Mouse (Mus musculus) A20 (cell line): Measurements from ENCODE around the gene Pla2g1b.
"Not testable (repeated sequence)": the region's sequence is repeated elsewhere in the genome, so short reads cannot be mapped to it uniquely, and the experiment has no call there.

ENCODE experiments used
- DNase-seq: peaks from one replicate; pipeline ENCODE4 v3.0.0-alpha.2; 2011; ENCODE audit warnings: low read depth, low spot score

The Pla2g1b gene

DNA sequence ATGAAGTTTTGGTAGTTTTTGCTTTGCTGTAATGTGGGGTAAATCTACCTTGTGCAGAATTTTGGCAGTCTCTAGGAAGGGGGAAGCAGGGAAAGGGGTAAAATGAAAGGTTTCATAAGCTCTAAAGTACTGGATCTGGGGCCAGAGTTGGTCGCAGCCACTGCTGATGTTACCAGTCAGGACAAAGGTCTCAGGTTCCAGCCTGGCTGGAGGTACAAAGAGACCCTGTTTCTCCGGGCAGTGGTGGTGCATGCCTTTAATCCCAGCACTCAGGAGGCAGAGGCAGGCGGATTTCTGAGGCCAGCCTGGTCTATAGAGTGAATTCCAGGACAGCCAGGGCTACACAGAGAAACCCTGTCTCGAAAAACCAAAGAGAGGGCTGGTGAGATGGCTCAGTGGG is 39.6 kb downstream of the Pla2g1b start:
- DNase-seq, result not testable (repeated sequence)

DNA sequence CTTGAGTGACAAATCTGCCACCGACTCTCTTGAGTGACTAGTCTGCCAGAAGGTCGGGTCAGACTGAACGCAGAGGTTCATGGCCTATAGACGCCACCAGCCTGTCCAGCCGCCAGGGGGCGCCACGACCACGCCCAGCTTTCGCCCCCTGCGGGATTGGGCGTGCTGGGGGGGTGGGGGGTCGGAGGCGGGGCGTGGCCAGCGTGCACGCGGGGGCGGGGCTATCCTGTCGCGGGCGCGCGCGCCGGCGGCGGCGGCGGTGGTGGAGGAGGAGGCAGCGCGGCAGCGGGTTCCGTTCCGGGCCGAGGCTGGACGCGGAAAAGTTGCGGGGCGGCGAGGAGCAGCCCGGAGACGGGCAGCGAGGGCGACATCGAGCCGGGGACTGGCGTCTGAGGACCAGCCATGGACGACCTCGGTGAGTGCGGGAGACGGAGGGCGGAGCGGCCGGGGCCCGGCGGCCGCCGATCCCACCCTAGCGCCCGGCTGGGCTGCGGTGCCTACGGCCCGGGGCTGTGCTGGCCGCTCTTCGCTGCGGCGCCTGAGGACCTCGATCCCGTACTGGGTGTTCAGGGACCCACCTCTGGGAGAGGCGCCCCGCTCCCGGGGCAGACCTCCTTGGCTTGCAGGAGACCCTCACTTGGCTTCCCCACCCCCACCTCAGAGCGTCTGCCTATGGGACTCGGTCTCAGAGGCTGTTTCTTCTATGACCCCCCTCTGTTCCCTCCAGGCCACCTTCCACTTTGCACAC is 40.6 kb downstream of the Pla2g1b start, which contains the start of gene Pxn:
Pxn (plus strand) TSS at position 223 of the 748 bp plus-strand sequence.
- peak; percentile 89 for DNase-seq

DNA sequence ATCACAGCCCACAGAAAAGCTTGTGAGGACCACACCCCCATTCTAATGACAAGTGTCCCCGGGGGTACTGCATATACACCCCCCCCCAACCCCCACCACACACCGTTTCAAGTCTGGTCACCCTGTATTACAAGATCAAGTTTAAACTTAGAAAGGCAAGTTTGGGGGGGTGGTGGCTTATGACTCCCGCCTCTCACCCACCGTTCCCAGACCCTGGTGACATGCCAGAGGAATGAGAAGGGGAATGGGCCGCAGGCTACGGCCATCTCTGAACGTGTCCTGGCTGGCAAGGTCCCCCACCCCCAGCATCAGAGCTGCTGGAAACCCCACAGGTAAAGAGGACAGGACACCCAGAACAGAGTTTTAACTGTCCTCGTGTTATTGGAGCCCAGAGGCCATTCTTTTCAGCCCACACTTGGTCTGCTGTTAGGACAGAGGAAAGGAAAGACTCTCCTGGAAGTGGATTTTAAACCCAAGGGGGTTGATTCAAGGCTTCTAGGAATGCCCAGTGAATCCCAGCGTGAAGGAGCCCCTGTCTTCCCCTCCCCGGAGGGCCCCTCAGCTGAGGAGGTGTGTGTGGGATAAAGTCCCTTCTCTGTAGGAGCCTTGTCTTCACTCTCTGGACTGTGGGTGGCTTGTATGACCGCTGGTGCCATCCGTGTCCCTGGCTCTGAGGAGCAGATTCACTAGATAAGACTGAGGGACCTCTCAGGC is 41.4 kb downstream of the Pla2g1b start:
- DNase-seq, result no peak

DNA sequence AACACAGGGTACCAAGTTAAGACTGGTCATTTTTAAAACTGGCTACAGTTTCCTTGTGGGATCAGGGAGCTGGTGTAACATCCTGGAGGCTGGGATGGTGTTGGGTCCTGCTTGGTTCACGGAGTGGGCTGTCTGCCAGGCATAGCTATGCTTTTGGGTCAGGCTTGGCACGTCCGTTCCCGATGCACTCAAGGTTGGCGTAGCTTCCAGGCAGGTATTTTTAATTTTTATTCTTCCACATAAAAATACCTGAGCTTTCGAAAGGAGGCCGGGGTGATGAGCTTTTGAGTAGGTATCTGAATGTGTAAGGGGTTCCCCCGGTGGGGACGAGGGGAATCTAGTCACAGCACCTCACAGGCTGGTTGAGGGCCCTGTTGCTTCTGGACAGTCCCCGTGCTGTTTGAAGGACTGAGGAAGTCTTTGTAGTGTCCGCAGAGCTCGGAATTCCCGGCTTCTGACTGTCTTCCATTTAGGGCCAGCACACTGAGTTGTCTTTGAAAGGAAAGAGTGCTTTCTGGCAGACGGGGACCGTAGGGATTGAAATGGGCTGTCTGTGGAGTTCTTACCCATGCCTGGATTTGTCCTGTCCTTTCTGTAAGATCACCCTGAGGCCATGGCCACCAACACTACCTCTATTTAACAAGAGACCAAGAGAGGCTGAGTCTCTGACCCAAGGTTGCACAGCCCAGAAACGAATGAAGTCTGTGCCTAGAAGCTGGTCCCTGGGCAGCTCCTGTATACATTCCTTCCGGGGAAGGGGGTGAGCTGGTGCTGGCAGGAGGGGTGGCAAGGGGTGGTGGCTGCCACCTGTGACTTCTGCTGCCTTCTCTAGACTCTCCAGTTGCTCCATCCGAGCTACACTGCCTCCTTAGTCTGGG is 42.2 kb downstream of the Pla2g1b start:
- DNase-seq, result no peak

DNA sequence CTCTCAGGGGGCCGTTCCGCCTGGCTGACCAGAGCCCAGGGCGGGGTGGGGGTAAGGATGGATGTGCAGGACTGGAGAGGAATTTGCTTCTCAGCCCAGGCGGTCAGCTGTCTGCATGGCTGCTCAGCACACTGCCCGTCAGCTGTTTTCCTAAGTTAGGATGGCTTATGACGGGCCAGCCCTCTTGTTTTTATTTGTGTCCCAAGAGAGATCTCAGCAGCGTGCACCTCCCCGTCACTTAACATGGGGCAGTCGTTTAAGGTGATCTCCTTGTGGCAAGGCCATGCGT is 42.7 kb downstream of the Pla2g1b start:
- DNase-seq, result no peak

DNA sequence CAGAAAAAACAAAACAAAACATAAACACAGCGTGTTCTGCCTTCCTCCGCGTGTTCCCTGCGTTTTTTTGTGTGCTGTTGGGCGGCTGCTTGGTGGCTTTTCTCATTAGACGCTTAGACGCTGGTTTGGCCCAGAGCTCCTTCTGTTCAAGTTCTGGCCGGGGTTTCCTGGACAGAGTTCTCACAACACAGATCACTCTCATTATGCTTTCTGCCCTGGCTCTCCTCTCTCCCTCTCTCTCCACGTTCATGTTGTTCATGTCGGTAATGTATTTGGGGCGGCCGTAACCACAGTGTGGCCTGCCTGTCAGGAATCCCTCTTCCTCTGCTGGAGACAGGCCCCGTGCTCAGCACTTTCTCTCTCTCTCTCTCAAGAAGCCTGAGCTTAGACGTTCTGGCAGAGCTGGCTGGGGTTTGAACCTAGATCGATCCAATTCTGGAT is 43.3 kb downstream of the Pla2g1b start:
- no peak for DNase-seq

DNA sequence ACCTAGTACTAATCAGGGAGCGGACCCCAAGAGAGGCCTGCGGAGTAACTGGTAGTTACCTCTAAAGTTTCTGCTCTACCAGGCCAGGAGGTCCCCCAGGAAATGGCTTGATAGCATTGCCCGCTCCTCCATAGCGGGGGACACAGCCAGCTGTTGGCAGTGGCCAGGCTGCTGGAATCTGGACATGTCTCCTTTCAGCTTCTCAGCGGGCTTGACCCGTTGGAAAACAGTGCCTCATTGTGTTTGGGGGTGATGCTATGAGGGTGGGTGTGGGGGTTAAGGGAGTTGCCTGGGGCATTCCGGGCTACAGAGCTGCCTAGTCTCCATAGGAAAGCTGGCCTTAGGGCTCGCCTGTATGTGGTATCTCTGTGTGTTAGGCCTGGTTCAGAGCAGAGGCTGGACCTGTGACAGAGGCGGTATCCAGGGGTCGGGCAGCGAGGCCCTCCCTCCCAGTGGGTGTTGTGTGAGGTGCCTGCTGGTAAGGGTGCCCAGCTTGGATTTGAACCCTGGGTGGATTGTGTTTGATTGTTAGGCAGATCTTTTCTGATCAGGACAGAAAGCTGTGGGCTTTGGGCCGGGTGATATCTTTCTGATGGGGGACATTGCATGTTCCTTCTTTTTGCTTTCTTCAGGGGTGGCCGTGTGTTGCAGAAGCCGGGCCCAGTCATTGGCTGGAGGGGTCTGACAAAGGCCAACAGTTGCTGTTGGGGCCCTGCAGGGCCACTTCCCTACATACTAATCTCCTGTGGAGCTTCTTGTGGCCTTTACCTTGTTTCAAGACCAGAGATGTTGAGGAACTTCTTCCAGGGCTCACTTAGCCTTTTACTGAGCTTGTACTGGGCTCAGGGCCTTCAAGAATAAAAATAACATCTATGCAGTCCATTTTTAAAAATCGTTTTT is 44.0 kb downstream of the Pla2g1b start:
- no peak for DNase-seq

DNA sequence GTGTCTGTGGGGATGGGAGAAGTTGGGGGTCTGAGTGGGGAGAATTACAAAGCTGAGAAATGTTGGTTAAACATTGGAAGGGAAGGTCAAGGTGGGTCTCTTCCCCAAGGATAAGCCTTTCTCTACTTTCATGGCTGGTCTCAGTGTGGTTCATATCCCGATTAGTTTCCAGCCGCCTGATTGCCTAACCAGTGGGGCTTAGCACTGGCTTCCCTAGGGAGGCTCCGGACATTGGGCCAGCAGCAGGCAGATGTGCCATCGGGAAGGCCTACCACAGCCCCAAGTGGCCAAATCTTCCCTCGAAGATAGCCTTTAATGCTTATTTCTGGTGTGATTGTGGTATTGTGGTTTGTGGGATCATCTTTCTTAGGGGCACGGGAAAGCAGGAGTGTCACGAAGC is 46.3 kb downstream of the Pla2g1b start:
- no peak for DNase-seq

DNA sequence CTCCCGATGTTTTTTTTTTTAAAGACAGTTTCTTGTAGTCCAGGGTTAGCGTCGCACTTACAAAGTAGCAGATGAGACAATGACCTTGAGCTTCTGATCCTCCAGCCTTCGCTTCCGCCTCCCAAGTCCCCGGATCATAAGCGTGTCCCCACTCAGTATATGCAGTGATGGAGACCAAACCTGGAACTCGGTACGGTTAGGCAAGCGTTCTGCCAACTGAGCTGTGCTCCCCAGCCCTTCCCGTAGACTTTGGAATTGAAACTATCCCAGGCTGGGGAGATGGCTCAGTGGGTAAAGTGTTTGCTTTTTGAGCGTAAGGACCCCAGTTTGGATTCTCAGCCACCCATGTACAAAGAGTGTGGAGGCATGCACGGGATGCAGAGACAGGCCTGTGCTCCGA is 47.2 kb downstream of the Pla2g1b start:
- DNase-seq, result no peak

DNA sequence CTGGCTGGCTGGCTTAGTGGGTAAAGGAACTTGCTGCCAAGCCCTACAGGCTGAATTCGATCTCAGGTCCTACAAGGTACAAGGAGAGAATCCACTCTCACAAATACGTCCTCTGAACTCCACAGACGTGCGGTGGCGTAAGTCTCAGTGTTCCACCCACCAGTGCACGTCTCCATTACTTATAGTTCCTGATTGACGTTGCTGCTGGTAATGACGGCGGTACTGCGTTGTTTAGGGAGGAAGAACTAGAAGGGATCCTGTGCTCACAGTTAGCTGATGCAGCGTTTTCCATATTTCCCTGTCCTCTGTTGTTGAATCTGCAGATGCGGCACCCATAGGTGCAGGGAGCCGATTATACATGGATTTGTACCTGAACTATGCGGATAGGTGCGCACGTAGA is 47.7 kb downstream of the Pla2g1b start:
- DNase-seq, result no peak

DNA sequence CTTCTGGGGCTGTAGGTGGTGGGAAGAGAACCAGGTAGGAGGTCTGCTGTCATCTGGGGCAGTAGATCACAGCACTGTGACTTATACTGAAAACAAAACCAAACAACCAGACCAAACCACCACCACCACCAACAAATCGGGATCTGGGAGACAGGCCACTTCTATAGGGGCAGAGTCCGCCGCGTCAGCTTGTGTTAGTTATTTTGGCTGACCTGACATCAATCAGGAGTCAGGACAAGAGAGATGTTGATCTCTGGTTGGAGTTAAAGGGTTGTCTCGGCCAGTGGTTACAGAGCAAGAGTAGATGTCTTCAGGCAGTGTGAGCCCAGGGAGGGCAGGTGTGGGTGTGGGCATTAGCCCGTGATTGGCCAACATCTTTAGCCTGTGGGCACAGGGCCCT is 48.3 kb downstream of the Pla2g1b start:
- no peak for DNase-seq

DNA sequence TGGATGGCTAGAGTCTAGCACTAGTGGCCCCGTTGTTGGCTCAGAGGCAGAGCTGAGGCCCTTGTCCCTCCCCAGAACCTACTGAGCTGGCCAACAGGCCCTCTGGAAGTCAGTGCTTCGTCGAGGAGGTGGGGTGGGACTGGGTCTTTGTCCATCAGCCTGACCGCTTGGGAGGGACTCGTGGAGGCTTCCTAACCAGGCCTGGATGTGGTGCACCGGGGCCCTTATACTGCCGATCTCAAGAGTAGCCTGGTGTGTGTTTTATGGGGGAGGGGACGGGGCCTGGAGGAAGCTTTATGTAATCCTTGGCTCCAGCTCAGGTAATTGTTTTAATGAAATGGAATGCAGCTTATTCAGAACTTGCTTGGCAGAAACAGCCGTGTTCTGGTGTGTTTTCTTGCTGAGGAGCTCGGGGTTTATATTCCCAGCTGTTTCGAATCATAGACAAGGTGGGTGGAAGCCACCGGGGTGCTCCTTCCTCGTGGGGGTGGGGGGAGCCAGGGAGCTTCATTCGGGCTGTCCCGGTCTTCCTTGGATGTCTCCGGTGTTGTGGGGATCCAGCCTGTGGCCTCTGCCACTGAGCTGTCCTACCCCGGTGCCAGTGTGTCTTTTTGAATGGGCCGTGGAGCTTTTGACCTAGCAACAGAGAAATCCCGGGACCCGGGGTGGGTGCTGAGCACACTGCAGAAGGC is 49.0 kb downstream of the Pla2g1b start:
- DNase-seq, result no peak

DNA sequence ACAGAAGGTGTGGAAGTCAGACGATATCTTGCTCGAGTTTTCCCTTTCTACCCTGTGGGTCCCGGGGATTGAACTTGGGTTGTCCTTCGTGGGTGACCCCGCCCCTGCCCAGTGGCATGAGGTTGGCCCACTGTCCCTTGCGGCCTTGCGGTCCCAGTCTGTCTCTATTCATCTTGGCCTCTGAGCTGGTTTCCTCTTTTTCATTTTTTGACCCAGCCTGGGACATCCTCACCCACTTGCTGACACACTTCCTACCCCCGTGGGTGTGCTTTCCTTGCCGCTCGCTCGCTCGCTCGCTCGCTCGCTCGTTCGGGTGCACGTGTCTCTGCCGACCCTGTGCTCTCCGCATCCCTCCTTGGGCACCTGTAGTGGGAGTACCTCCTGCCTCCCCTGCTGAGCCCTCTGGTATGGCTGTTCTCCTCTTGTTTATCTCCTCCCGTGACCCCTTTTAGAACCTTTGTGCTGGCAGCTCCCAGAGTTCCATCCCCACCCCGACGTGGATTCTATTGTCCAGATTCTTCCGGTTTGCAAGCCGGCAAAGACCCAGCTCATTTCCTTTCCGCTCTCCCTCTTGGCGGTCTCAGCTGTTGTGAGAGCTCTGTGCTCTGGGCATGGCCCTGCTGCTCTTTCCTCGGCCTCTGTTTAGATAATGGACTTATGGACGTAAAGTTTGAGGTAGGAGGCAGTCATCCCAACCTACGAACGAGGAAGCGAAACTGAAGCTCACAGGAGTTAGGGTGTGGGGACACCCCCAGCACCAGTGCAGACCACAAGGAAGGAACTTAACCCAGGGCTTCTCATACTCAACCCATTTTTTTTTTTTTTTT is 50.2 kb downstream of the Pla2g1b start:
- peak; percentile 86 for DNase-seq

DNA sequence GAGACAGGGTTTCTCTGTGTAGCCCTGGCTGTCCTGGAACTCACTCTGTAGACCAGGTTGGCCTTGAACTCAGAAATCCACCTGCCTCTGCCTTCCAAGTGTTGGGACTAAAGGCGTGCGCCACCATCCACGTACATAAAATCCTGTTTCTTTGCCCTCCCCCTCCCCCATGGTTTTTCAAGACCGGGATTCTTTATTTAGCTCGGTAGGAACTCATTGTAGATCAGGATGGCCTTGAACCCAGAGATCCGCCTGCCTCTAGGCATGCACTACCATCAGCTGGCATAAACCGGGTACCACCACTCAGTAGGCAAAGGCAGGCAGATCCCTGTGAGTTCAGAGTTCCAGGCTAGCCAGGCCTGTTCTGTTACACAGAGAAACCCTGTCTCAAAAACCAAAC is 50.8 kb downstream of the Pla2g1b start:
- no peak for DNase-seq

DNA sequence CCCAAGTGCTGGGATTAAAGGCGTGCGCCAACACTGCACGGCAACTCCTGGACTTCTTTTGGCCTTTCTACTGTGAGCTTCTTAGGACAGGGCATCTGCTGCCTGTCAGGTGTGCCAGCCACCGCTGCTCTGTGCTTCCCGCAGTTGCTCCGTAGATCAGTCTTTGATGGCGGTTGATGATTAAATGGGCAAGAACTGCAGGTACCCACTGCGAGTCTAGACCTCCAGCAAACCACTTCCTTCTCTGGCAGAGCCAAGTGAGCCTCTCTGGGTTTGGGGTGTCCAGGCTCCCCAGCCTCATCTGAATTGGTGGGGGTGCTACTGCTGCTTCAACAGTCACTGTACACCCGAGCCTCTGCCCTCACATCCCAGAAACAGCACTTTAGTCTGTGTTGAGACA is 51.4 kb downstream of the Pla2g1b start:
- DNase-seq, result no peak

DNA sequence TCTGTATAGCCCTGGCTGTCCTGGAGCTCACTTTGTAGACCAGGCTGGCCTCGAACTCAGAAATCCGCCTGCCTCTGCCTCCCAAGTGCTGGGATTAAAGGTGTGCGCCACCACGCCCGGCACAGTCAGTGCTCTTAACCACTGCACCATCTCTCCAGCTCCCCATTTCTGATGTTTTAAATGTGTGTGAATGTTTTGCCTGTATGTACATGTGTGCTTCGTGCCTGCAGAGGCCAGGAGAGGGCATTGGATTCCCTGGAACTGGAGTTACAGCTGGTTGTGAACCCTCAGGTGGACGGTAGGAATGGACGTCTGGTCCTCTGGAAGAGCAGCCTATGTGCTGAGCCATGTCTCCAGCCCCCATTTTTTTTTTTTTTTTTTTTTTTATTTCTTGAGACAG is 52.2 kb downstream of the Pla2g1b start:
- DNase-seq, result not testable (repeated sequence)

DNA sequence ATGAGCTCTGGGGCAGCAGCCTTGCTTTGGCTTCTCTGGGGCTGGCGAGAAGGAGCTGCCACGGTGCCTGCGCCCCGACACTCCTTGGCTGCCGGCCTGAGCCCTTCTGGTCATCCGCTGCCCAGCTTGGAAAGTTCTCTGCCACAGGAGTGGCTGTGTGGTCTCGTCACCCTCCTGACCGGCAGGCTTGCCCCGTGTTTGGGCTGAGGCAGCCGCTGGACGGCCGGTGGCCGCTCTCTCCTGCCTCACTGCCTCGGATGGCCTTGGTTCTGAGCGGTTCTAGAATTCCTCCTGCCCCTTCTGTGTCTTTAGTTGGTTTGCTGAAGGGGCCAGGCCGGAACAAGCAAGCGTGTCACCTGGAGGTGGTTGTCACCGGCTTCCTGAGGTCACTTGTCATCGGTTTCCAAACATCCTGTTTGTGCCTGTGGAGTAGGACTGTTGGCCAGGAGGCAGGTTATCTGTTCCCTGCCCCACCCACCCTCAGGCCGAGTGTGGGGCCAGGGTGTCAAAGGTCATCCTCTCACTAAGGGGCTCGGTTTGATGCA is 54.3 kb downstream of the Pla2g1b start:
- DNase-seq, result no peak

DNA sequence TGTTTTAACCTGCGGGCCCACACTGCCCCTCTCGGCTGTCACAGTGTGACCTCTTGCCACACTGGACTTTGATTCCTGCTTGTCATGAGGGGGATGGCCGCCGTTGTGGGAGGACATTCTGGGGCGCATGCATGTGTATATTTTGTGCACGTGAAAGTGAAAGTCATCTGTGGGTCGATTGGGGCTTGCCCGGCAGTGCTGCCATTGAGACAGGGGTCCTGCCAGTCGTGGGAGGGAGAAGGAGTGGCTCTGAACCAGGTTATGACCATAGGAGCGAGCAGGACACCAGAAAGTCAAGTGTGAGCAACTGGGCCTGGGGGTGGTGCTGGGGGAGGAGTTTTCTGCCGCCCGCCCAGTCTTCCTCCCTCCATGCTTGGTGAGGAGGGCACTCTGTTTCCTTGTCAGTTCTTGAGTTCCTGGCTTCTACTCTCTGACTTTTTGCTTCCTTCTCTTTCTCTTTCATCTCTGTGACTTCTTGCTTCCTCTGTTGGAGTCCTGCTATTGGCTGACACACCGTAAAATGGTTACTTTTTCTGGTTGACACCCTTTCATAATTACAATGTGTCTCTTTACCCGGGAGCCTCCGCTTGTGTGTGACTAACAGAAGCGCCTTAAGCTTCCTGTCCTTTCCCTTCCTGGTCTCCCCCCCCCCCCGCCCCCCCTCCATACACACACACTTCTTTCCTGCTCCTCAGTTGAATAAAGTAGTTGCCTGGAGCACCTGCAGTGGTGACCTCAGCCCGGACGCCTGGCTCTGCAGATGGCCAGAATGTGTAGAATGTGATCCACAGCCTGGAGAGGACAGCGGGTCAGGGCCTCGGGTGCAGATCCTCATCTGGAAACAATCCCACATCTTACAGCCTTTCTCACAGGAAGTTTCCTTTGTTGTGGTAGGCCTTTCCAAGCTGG is 55.7 kb downstream of the Pla2g1b start:
- DNase-seq, result peak; percentile 55

DNA sequence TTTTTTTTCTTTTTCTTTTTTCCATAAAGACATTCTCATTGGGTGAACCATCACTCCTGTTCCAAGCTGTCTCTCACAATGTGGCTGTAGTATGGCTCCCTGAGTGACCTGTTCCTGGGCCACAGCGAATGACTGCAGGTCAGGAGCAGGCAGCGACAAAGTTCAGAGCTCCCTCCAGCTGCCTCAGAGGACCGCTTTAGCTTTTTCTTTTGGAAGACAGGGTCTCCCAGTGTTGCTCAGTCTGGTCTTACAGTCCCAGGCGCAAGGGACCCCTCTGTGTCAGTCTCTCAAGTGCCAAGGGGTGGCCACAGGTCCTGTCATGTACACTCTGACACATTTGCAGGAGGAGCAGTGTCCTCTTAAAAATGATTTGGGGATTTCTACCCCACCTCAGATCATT is 56.5 kb downstream of the Pla2g1b start:
- DNase-seq, result no peak
